Mouse (Mus musculus) forebrain, embryonic 13.5 days (tissue): Measurements from ENCODE around the gene Gm20388. TPM values are rescaled to one million over a fixed set of nuclear protein-coding genes. Genes with fewer than 3 reads are reported as not detected.

Source experiments
- ATAC-seq: fragments of 200-750 bp; cut with Nextera tagmentation; 2 replicates; pipeline ENCODE4 v1.8.0; 2017
- H3K27ac ChIP-seq: fragments of 300-500 bp; sonication (generic); 2 replicates; pipeline ENCODE4 v1.5.1; 2015; ENCODE audit warnings: inconsistent platforms, mild to moderate bottlenecking, moderate library complexity
- H3K27me3 ChIP-seq: fragments of 300-500 bp; sonication (generic); 2 replicates; pipeline ENCODE4 v1.6.1; 2015; ENCODE audit warnings: mild to moderate bottlenecking, inconsistent platforms
- H3K36me3 ChIP-seq: fragments of 300-500 bp; sonication (generic); 2 replicates; pipeline ENCODE4 v1.6.1; 2015; ENCODE audit warnings: mild to moderate bottlenecking, inconsistent platforms; ENCODE audit not compliant: poor library complexity, severe bottlenecking
- H3K4me1 ChIP-seq: fragments of 300-500 bp; sonication (generic); 2 replicates; pipeline ENCODE4 v1.6.1; 2015; ENCODE audit warnings: inconsistent platforms
- H3K4me2 ChIP-seq: fragments of 300-500 bp; sonication (generic); 2 replicates; pipeline ENCODE4 v1.6.1; 2015; ENCODE audit warnings: inconsistent platforms, mild to moderate bottlenecking, moderate library complexity
- H3K4me3 ChIP-seq: fragments of 300-500 bp; sonication (generic); 2 replicates; pipeline ENCODE4 v1.5.1; 2015; ENCODE audit warnings: mild to moderate bottlenecking, inconsistent platforms
- H3K9ac ChIP-seq: fragments of 300-500 bp; sonication (generic); 2 replicates; pipeline ENCODE4 v1.6.1; 2015; ENCODE audit warnings: mild to moderate bottlenecking, inconsistent platforms
- H3K9me3 ChIP-seq: fragments of 300-500 bp; sonication (generic); replicated peaks from 2 replicates; pipeline ENCODE4 v1.6.1; 2016; ENCODE audit warnings: inconsistent platforms
- WGBS: fragments of 180-500 bp; shearing (Covaris S2); methylation state at CpG from one replicate; pipeline ENCODE4 v1.1.7; 2015; 5-methylcytosine and 5-hydroxymethylcytosine counted together
- polyA plus RNA-seq: library from polyadenylated mRNA; unstranded; fragments of >200 nt; fragmentation: Nextera tagmentation; extraction: Ambion mirVana; gene quantifications from 2 replicates; pipeline ENCODE4 v1.2.1, GENCODE M21; 2015

Gene Gm20388
- polyA plus RNA-seq, 1 experiment from 2014 or later = 5.6 TPM

- Histone ChIP-seq H3K9me3 (no peaks in the 10 kb centered on the region), H3K36me3 (no peaks in the 10 kb centered on the region), H3K27ac (peak overlapping the region; percentile 94), H3K4me1 (peaks cover 100% of the 10 kb centered on the region), H3K9ac (peak overlapping the region; percentile 43; the same call in 1 of the 2 replicates), H3K27me3 (no peaks in the 10 kb centered on the region; the same call in 1 of the 2 replicates), H3K4me3 (no peak overlapping the region), H3K4me2 (peak overlapping the region; percentile 41)
- 63% methylated on average over 15 of the region's 15 CpGs for WGBS
- ATAC-seq = peak; percentile 5; the same call in 1 of the 2 replicates
These were observed 609.6 kb downstream of the Gm20388 start for GRCm38 (mm10) chr8:120520287-120520686.

- no peaks in the 10 kb centered on the region for H3K27me3 ChIP-seq
- no peaks in the 10 kb centered on the region for H3K9me3 ChIP-seq
- H3K4me1 ChIP-seq = peaks cover 100% of the 10 kb centered on the region
- 3% methylated on average over 20 of the region's 20 CpGs for WGBS
- H3K36me3 ChIP-seq = no peaks in the 10 kb centered on the region
- peak overlapping the region; percentile 59 for H3K9ac ChIP-seq
- peak overlapping the region; percentile 94 for H3K27ac ChIP-seq
- peak overlapping the region; percentile 45 for H3K4me2 ChIP-seq
- H3K4me3 ChIP-seq = 0 out of 2 replicates have a peak overlapping the region, but pooled peaks have one; percentile 3
- peak; percentile 88 for ATAC-seq
These were observed 610.3 kb downstream of the Gm20388 start for GRCm38 (mm10) chr8:120520707-120521590.

DNA sequence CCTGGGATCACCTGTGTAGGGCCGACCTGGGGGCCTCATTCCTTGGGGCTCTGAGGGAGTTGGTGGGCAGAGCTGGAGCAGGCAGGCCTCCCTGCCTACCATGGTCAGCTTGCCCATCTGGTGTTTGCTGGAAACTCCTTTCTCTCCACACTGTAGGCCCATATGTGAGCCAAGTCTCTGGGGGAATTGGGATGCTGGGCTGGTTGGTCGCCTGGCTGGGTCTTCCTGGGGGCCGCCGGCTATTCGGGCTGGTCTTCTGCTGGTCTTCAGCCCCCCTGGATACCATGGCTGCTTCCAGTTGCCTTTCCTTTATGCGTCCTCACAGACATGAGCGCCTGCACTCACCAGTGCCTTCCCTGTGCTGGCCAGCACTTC, 610.9 kb downstream of the Gm20388 start:
- peaks cover 100% of the 10 kb centered on the region for H3K4me1 ChIP-seq
- peak overlapping the region; percentile 94 for H3K27ac ChIP-seq
- 52% methylated on average over 7 of the region's 7 CpGs for WGBS
- H3K4me3 ChIP-seq = 0 out of 2 replicates have a peak overlapping the region, but pooled peaks have one; percentile 3
- peak overlapping the region; percentile 59 for H3K9ac ChIP-seq
- no peaks in the 10 kb centered on the region for H3K36me3 ChIP-seq
- ATAC-seq = no peak
- peak overlapping the region; percentile 45 for H3K4me2 ChIP-seq
- no peaks in the 10 kb centered on the region for H3K9me3 ChIP-seq
- H3K27me3 ChIP-seq = no peaks in the 10 kb centered on the region

- H3K27me3 ChIP-seq = no peaks in the 10 kb centered on the region
- no peak for ATAC-seq
- no peak overlapping the region for H3K4me2 ChIP-seq
- H3K27ac ChIP-seq = peak overlapping the region; percentile 73
- no peaks in the 10 kb centered on the region for H3K9me3 ChIP-seq
- H3K4me1 ChIP-seq = peaks cover 100% of the 10 kb centered on the region
- H3K36me3 ChIP-seq = no peaks in the 10 kb centered on the region
- 62% methylated on average over 7 of the region's 7 CpGs for WGBS
- H3K9ac ChIP-seq = no peak overlapping the region
- no peak overlapping the region for H3K4me3 ChIP-seq
These were observed 613.0 kb downstream of the Gm20388 start for GRCm38 (mm10) chr8:120523641-120524040.

GRCm38 (mm10) chr8:120525135-120525534, 614.5 kb downstream of the Gm20388 start:
- 87% methylated on average over 1 of the region's 1 CpGs for WGBS
- H3K9ac ChIP-seq = no peak overlapping the region
- H3K27ac ChIP-seq = peak overlapping the region; percentile 44; the same call in 1 of the 2 replicates

GRCm38 (mm10) chr8:120525832-120526231, 615.2 kb downstream of the Gm20388 start:
- ATAC-seq = no peak
- Histone ChIP-seq H3K27me3 (no peaks in the 10 kb centered on the region), H3K9ac (peak overlapping the region; percentile 1; the same call in 1 of the 2 replicates), H3K36me3 (no peaks in the 10 kb centered on the region), H3K4me2 (no peak overlapping the region), H3K27ac (peak overlapping the region; percentile 8), H3K4me3 (no peak overlapping the region), H3K9me3 (no peaks in the 10 kb centered on the region), H3K4me1 (peaks cover 86% of the 10 kb centered on the region)
- WGBS = 51% methylated on average over 6 of the region's 6 CpGs

More at GRCm38 (mm10) chr8:120525135-120525534, 614.5 kb downstream of the Gm20388 start:
- Histone ChIP-seq H3K4me3 (no peak overlapping the region), H3K36me3 (no peaks in the 10 kb centered on the region), H3K4me2 (no peak overlapping the region; the same call in 1 of the 2 replicates), H3K27me3 (no peaks in the 10 kb centered on the region), H3K9me3 (no peaks in the 10 kb centered on the region), H3K4me1 (peaks cover 93% of the 10 kb centered on the region)
- ATAC-seq = no peak

- Histone ChIP-seq H3K4me1 (peaks cover 85% of the 10 kb centered on the region), H3K4me3 (no peak overlapping the region), H3K36me3 (no peaks in the 10 kb centered on the region), H3K27me3 (no peaks in the 10 kb centered on the region), H3K4me2 (no peak overlapping the region), H3K9me3 (no peaks in the 10 kb centered on the region), H3K27ac (peak overlapping the region; percentile 45), H3K9ac (peak overlapping the region; percentile 1; the same call in 1 of the 2 replicates)
- 44% methylated on average over 4 of the region's 4 CpGs for WGBS
- no peak for ATAC-seq
These were observed 615.9 kb downstream of the Gm20388 start for GRCm38 (mm10) chr8:120526577-120526976.

DNA sequence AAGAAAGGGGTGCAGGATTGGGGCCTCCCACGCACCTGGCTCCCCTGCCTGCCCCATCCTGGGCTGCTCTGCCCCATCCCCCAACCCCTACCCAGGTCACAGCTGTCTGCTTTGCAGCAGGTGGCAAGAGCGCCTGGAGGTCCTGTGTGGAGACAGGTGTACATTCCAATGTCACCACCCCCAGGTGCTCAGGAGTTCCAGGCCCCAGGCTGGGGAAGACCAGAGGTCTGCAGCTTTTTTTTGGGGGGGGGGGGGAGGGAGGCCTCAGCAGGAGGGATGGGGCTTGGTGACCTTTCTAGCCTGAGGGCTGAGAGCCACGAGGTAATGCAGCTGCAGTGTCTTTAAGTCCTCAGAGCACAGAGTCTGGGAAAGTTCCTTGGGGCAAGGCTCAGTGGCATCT, 617.7 kb downstream of the Gm20388 start:
- WGBS = 31% methylated on average over 3 of the region's 3 CpGs
- H3K4me2 ChIP-seq = no peak overlapping the region
- peaks cover 85% of the 10 kb centered on the region for H3K4me1 ChIP-seq
- no peak overlapping the region for H3K27ac ChIP-seq
- H3K9me3 ChIP-seq = no peaks in the 10 kb centered on the region
- H3K36me3 ChIP-seq = no peaks in the 10 kb centered on the region
- H3K9ac ChIP-seq = 0 out of 2 replicates have a peak overlapping the region, but pooled peaks have one; percentile 1
- H3K27me3 ChIP-seq = no peaks in the 10 kb centered on the region
- H3K4me3 ChIP-seq = no peak overlapping the region
- ATAC-seq = no peak

DNA sequence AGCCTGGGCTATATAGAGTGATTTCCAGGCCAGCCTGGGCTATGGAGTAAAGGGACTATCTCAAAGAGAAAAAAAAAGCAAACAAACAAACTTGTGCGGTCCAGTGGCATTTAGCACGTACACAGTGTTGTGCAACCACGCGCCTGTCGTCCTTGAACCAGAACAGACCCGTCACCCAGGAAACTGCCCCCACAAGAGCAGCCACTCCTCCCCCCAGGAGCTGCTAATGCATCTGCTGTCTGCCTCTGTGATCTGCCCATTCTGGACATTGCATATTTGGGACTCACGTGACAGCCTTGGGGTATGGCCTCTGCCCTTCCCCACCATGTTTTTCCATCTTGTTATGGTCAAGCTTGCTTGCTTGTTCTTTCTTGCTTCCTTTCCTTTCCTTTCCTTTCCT, 618.6 kb downstream of the Gm20388 start:
- Histone ChIP-seq H3K4me3 (no peak overlapping the region), H3K27ac (no peak overlapping the region), H3K27me3 (no peaks in the 10 kb centered on the region), H3K4me1 (peaks cover 85% of the 10 kb centered on the region), H3K9ac (no peak overlapping the region), H3K9me3 (no peaks in the 10 kb centered on the region), H3K36me3 (no peaks in the 10 kb centered on the region), H3K4me2 (no peak overlapping the region)
- 62% methylated on average over 7 of the region's 7 CpGs for WGBS
- no peak for ATAC-seq

- H3K27me3 ChIP-seq = no peaks in the 10 kb centered on the region
- peak overlapping the region; percentile 48 for H3K9ac ChIP-seq
- H3K4me1 ChIP-seq = peaks cover 85% of the 10 kb centered on the region
- no peaks in the 10 kb centered on the region for H3K36me3 ChIP-seq
- H3K4me2 ChIP-seq = peak overlapping the region; percentile 91; the same call in 1 of the 2 replicates
- H3K9me3 ChIP-seq = no peaks in the 10 kb centered on the region
- H3K27ac ChIP-seq = peak overlapping the region; percentile 100
- H3K4me3 ChIP-seq = no peak overlapping the region
- 46% methylated on average over 16 of the region's 16 CpGs for WGBS
- no peak for ATAC-seq
These were observed 620.5 kb downstream of the Gm20388 start for GRCm38 (mm10) chr8:120530954-120531656.

- H3K27ac ChIP-seq = peak overlapping the region; percentile 100
- H3K4me2 ChIP-seq = peak overlapping the region; percentile 91
- H3K36me3 ChIP-seq = no peaks in the 10 kb centered on the region
- no peak overlapping the region for H3K4me3 ChIP-seq
- H3K4me1 ChIP-seq = peaks cover 85% of the 10 kb centered on the region
- no peak; the same call in 1 of the 2 replicates for ATAC-seq
- H3K9me3 ChIP-seq = no peaks in the 10 kb centered on the region
- no peaks in the 10 kb centered on the region for H3K27me3 ChIP-seq
- peak overlapping the region; percentile 52 for H3K9ac ChIP-seq
- WGBS = 41% methylated on average over 10 of the region's 10 CpGs
These were observed 621.3 kb downstream of the Gm20388 start for GRCm38 (mm10) chr8:120531775-120532516.
